Mouse (Mus musculus): ENCODE results near the gene Lingo3. TPM values are rescaled to one million over a fixed set of nuclear protein-coding genes. Genes with fewer than 3 reads are reported as not detected.

Lingo3 gene
- polyA plus RNA-seq, 1 experiment from 2014 or later = 2.7 TPM

DNA sequence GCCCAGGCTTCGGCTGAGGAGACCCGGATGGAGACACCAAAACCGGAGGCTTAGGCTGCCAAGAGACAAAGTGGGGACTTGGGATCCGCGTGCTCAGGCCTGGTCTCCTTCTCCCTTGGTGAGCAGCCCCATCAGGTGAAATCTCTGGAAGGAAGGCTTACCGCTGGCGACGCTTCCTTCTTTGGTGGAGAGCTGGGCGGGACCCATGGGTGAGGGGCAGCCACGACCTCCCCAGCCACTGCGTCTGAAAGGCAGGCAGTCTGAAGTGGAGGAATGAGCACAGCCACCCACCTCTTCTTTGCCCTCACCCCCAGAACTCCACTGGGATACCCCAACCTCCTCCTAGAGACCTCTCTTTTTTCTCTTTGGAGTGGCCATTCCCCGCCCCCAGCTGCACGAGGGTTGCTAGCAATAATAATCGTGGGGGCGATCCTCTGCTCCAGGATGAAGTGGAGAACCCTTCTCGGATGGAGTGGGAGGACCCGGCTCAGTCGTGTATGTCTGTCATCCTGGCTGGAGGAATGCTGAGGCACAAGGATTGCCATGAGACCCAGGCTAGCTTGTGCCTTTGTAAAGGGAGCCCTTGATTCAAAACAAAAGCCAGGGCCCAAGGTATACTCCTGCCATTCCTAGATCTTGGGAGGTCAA is 34.7 kb downstream of the Lingo3 start:
- 8% methylated on average over 18 of the region's 18 CpGs for WGBS
- Histone ChIP-seq H3K9ac (ENCODE audit: low read length) (no peak overlapping the region), H3K4me3 (ENCODE audit: low read depth, low read length) (no peak overlapping the region)

DNA sequence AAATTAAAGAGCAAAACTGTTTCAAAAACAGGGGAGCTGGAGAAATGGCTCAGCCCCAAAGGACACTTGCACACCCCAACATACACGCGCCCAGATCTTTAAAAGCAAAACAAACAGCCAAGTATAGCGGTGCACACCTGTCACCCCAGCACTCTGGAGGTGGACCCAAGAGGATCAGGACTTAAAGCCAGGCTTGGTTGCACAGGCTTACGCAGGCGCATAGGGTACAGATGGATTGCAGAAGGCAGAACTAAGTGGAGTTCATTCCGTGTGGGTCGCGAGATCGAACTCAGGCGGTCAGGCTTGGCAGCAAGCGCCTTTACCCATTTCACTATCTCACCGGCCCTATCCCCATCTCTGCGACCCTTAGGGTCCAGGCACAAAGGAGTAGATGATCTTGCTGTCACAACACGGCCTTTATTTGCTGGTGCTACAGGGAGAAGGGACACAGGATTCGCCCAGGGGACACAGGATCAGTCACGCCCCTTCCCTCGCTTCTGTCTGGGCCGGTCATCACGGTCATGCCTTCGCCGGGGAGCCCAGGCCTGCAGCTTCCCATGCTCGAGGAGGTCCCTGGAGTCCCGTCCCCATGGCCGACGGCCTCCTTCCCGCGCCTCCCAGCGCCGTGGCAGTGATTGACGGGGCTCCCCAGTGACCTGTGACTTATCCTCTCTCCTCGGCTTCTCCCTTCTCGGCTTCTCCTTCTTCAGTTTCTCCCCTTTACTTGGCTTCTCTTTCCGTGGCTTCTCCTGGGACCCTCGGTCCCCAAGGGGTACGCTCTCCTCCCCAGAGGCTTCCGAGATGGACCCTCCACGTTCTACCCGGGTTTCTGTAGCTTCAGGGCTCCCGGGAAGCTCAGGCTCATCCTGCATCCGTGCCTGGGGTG is 35.5 kb downstream of the Lingo3 start:
- Histone ChIP-seq H3K27me3 (replicated peaks; ENCODE audit: control insufficient read depth, insufficient read depth, low read length) (peaks cover 17% of the 10 kb centered on the region), H3K36me3 (ENCODE audit: control insufficient read depth, insufficient read depth, low read length) (peaks cover 21% of the 10 kb centered on the region), H3K27ac (ENCODE audit: low read depth, low read length) (no peak overlapping the region), H3K4me3 (ENCODE audit: low read depth, low read length) (no peak overlapping the region), H3K9ac (ENCODE audit: low read length) (no peak overlapping the region), H3K4me2 (ENCODE audit: low read length) (0 out of 2 replicates have a peak overlapping the region, but pooled peaks have one; percentile 6), H3K9me3 (replicated peaks; ENCODE audit: control insufficient read depth, low read length) (no peaks in the 10 kb centered on the region), H3K4me1 (ENCODE audit: control insufficient read depth, insufficient read depth, low read length) (peaks cover 12% of the 10 kb centered on the region)
- ATAC-seq (no peak), DNase-seq (ENCODE audit: low spot score) (no peak)
- 17% methylated on average over 40 of the region's 40 CpGs for WGBS

More for the DNA sequence above, 34.7 kb downstream of the Lingo3 start:
- H3K4me2 ChIP-seq (ENCODE audit: low read length) = 0 out of 2 replicates have a peak overlapping the region, but pooled peaks have one; percentile 6
- H3K36me3 ChIP-seq (ENCODE audit: control insufficient read depth, insufficient read depth, low read length) = peaks cover 14% of the 10 kb centered on the region
- no peaks in the 10 kb centered on the region for H3K9me3 ChIP-seq (replicated peaks; ENCODE audit: control insufficient read depth, low read length)
- ATAC-seq (no peak), DNase-seq (ENCODE audit: low spot score) (no peak)
- peaks cover 12% of the 10 kb centered on the region for H3K4me1 ChIP-seq (ENCODE audit: control insufficient read depth, insufficient read depth, low read length)
- peaks cover 17% of the 10 kb centered on the region for H3K27me3 ChIP-seq (replicated peaks; ENCODE audit: control insufficient read depth, insufficient read depth, low read length)
- no peak overlapping the region for H3K27ac ChIP-seq (ENCODE audit: low read depth, low read length)

DNA sequence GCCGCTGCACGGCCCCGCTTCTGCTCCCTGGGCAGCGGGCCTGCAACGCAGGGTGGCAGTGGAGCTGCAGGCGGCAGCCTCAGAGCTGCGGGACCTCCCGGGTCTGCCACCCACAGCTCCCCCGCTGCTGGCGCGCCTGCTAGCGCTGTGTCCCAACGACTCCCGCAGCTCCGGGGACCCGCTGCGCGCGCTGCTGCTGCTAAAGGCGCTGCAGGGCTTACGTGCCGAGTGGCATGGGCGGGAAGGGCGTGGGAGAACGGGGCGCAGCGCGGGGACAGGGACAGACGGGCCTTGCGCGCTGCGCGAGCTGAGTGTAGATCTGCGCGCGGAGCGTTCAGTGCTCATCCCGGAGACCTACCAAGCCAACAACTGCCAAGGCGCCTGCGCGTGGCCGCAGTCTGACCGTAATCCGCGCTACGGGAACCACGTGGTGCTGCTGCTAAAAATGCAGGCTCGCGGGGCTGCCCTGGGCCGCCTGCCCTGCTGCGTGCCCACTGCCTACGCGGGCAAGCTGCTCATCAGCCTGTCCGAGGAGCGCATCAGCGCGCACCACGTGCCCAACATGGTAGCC is 36.7 kb downstream of the Lingo3 start:
- peak overlapping the region; percentile 43 for H3K4me3 ChIP-seq (ENCODE audit: low read depth, low read length)
- H3K4me1 ChIP-seq (ENCODE audit: control insufficient read depth, insufficient read depth, low read length) = peaks cover 12% of the 10 kb centered on the region
- WGBS = 2% methylated on average over 58 of the region's 58 CpGs
- peaks cover 33% of the 10 kb centered on the region for H3K36me3 ChIP-seq (ENCODE audit: control insufficient read depth, insufficient read depth, low read length)
- H3K9ac ChIP-seq (ENCODE audit: low read length) = peak overlapping the region; percentile 74
- peaks cover 17% of the 10 kb centered on the region for H3K27me3 ChIP-seq (replicated peaks; ENCODE audit: control insufficient read depth, insufficient read depth, low read length)
- no peaks in the 10 kb centered on the region for H3K9me3 ChIP-seq (replicated peaks; ENCODE audit: control insufficient read depth, low read length)
- DNase-seq (ENCODE audit: low spot score) (peak; percentile 88), ATAC-seq (peak; percentile 86)
- H3K27ac ChIP-seq (ENCODE audit: low read depth, low read length) = peak overlapping the region; percentile 80
- peak overlapping the region; percentile 94 for H3K4me2 ChIP-seq (ENCODE audit: low read length)

DNA sequence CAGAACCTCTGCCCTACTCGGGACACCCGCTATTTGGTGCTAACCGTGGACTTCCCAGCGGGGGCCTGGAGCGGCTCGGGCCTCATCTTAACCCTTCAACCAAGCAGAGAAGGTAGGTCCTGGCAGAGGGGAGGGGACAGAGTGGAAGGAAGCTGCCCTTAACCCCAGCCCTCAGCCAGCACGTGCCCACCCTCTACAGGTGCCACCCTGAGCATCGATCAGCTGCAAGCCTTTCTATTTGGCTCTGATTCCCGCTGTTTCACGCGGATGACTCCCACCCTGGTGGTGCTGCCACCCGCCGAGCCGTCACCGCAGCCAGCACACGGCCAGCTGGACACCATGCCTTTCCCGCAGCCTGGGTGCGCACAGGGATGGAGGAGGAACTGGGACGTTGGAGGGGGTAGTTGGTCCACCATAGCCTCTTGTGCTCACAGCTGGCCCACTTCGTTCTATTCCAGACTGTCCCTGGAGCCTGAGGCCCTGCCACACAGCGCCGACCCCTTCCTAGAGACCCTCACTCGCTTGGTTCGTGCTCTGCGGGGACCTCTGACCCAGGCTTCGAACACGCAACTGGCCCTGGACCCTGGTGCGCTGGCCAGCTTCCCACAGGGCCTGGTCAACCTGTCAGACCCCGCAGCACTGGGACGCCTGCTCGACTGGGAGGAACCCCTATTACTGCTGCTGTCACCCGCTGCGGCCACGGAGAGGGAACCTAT is 37.3 kb downstream of the Lingo3 start:
- H3K9me3 ChIP-seq (replicated peaks; ENCODE audit: control insufficient read depth, low read length) = no peaks in the 10 kb centered on the region
- peak overlapping the region; percentile 80 for H3K27ac ChIP-seq (ENCODE audit: low read depth, low read length)
- peak; percentile 7; the same call in 1 of the 2 replicates for ATAC-seq
- H3K4me3 ChIP-seq (ENCODE audit: low read depth, low read length) = peak overlapping the region; percentile 43
- H3K36me3 ChIP-seq (ENCODE audit: control insufficient read depth, insufficient read depth, low read length) = peaks cover 40% of the 10 kb centered on the region
- 48% methylated on average over 34 of the region's 34 CpGs for WGBS
- H3K9ac ChIP-seq (ENCODE audit: low read length) = peak overlapping the region; percentile 74
- H3K4me2 ChIP-seq (ENCODE audit: low read length) = peak overlapping the region; percentile 94
- peaks cover 17% of the 10 kb centered on the region for H3K27me3 ChIP-seq (replicated peaks; ENCODE audit: control insufficient read depth, insufficient read depth, low read length)
- DNase-seq (ENCODE audit: low spot score) = no peak
- peaks cover 12% of the 10 kb centered on the region for H3K4me1 ChIP-seq (ENCODE audit: control insufficient read depth, insufficient read depth, low read length)

DNA sequence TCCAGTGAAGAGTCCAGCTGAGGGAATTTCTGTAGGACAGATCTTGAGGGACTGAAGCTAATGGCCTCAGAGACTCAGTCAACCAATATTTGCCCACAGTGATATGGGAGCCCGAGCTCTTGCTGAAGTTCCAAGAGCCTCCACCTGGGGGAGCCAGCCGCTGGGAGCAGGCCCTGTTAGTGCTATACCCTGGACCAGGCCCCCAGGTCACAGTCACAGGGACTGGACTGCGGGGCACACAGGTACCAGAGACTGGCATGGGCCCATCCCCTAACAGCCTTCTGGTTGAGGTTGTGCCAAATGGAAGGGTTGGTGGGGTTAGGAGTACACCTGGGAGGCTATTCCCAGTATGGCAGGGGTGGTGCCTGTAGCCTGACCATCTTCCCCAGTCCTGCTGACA is 37.9 kb downstream of the Lingo3 start:
- peak; percentile 51 for DNase-seq (ENCODE audit: low spot score)
- H3K27ac ChIP-seq (ENCODE audit: low read depth, low read length) = no peak overlapping the region
- no peaks in the 10 kb centered on the region for H3K9me3 ChIP-seq (replicated peaks; ENCODE audit: control insufficient read depth, low read length)
- 0 out of 2 replicates have a peak, but pooled peaks have one; percentile 21 for ATAC-seq
- peaks cover 12% of the 10 kb centered on the region for H3K4me1 ChIP-seq (ENCODE audit: control insufficient read depth, insufficient read depth, low read length)
- no peak overlapping the region for H3K4me3 ChIP-seq (ENCODE audit: low read depth, low read length)
- 21% methylated on average over 3 of the region's 3 CpGs for WGBS
- H3K4me2 ChIP-seq (ENCODE audit: low read length) = no peak overlapping the region
- peaks cover 17% of the 10 kb centered on the region for H3K27me3 ChIP-seq (replicated peaks; ENCODE audit: control insufficient read depth, insufficient read depth, low read length)
- H3K9ac ChIP-seq (ENCODE audit: low read length) = no peak overlapping the region
- peaks cover 45% of the 10 kb centered on the region for H3K36me3 ChIP-seq (ENCODE audit: control insufficient read depth, insufficient read depth, low read length)

DNA sequence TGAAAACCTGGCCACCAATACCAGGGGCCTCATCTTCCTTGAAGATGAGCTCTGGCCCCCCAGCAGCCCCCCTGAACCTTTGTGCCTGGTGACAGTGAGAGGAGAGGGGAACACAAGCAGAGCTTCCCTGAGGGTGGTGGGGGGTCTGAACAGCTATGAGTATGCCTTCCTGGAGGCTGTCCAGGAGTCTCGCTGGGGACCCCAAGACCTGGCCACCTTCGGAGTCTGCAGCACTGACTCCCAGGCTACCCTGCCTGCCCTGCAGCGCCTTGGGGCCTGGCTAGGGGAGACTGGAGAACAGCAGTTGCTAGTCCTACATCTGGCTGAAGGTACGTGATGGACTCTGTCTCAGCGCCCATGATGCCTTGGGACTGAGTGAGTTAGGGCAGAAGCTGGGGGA is 38.5 kb downstream of the Lingo3 start:
- ATAC-seq (no peak), DNase-seq (ENCODE audit: low spot score) (no peak)
- H3K9ac ChIP-seq (ENCODE audit: low read length) = no peak overlapping the region
- H3K4me1 ChIP-seq (ENCODE audit: control insufficient read depth, insufficient read depth, low read length) = peaks cover 13% of the 10 kb centered on the region
- no peak overlapping the region for H3K4me3 ChIP-seq (ENCODE audit: low read depth, low read length)
- H3K9me3 ChIP-seq (replicated peaks; ENCODE audit: control insufficient read depth, low read length) = no peaks in the 10 kb centered on the region
- no peak overlapping the region for H3K4me2 ChIP-seq (ENCODE audit: low read length)
- 74% methylated on average over 5 of the region's 5 CpGs for WGBS
- H3K27ac ChIP-seq (ENCODE audit: low read depth, low read length) = no peak overlapping the region
- peaks cover 51% of the 10 kb centered on the region for H3K36me3 ChIP-seq (ENCODE audit: control insufficient read depth, insufficient read depth, low read length)
- peaks cover 16% of the 10 kb centered on the region for H3K27me3 ChIP-seq (replicated peaks; ENCODE audit: control insufficient read depth, insufficient read depth, low read length)

DNA sequence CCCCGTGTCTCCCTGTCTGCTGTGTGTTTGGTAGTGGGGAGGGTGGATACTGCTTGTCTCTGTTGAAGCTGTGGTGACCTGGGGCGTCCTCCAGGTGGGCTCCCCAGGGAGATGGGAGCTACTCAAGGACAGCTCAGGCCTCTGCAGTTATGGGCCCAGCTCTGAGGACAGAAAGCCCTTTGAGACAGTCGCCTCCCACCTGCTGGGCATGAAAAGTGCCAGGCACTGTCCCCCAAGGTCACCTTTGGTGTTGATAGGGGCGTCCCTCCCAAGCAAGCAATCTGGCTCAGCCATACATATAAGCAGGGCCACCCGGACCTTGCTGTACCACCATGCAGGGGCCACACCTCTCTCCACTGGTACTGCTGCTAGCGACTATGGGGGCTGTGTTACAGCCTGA is 38.9 kb downstream of the Lingo3 start, which contains the start of gene Amh:
Gene Amh (plus strand): TSS at position 328 of the 400 bp plus-strand sequence.
- Histone ChIP-seq H3K4me1 (ENCODE audit: control insufficient read depth, insufficient read depth, low read length) (peaks cover 13% of the 10 kb centered on the region), H3K4me3 (ENCODE audit: low read depth, low read length) (no peak within 1 kb of the TSS), H3K27me3 (replicated peaks; ENCODE audit: control insufficient read depth, insufficient read depth, low read length) (peaks cover 12% of the 10 kb centered on the region), H3K27ac (ENCODE audit: low read depth, low read length) (no peak within 1 kb of the TSS), H3K9me3 (replicated peaks; ENCODE audit: control insufficient read depth, low read length) (no peaks in the 10 kb centered on the region), H3K36me3 (ENCODE audit: control insufficient read depth, insufficient read depth, low read length) (peaks cover 55% of the 10 kb centered on the region), H3K9ac (ENCODE audit: low read length) (no peak within 1 kb of the TSS), H3K4me2 (ENCODE audit: low read length) (no peak within 1 kb of the TSS)
- ATAC-seq (no peak), DNase-seq (ENCODE audit: low spot score) (no peak)
- 60% methylated on average over 6 of the region's 6 CpGs for WGBS

DNA sequence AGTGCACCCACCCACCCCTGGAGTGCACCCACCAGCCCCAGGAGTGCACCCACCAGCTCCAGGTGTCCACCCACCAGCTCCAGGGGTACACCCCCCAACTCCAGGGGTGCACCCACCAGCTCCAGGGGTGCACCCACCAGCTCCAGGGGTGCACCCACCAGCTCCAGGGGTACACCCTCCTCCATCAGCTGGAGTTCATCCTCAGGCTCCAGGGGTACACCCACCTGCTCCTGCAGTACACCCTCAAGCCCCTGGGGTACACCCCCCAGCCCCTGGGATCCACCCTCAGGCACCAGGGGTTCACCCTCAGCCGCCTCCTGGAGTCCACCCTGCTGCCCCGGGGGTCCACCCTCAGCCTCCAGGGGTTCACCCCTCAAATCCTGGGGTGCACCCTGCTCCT is 39.5 kb downstream of the Lingo3 start:
- Histone ChIP-seq H3K27me3 (replicated peaks; ENCODE audit: control insufficient read depth, insufficient read depth, low read length) (peaks cover 8% of the 10 kb centered on the region; the same call in 1 of the 2 replicates), H3K9ac (ENCODE audit: low read length) (no peak overlapping the region), H3K9me3 (replicated peaks; ENCODE audit: control insufficient read depth, low read length) (no peaks in the 10 kb centered on the region), H3K36me3 (ENCODE audit: control insufficient read depth, insufficient read depth, low read length) (peaks cover 55% of the 10 kb centered on the region), H3K4me3 (ENCODE audit: low read depth, low read length) (no peak overlapping the region), H3K4me1 (ENCODE audit: control insufficient read depth, insufficient read depth, low read length) (peaks cover 18% of the 10 kb centered on the region), H3K27ac (ENCODE audit: low read depth, low read length) (no peak overlapping the region), H3K4me2 (ENCODE audit: low read length) (no peak overlapping the region)
- 96% methylated on average over 2 of the region's 2 CpGs for WGBS
- DNase-seq (ENCODE audit: low spot score) = no peak
- no peak for ATAC-seq
